Mouse (Mus musculus): Measurements from ENCODE around the gene Rpl28.

Gene Rpl28

GRCm38 (mm10) chr7:4830476-4830875 is 37.8 kb downstream of the Rpl28 start:
- in situ Hi-C loops (cut with MboI, MseI), result no loop called here

GRCm38 (mm10) chr7:4835631-4836327 is 43.1 kb downstream of the Rpl28 start:
- in situ Hi-C loops (cut with MboI, MseI), result no loop called here

GRCm38 (mm10) chr7:4836351-4836792 is 43.7 kb downstream of the Rpl28 start:
- in situ Hi-C loops (cut with MboI, MseI), result no loop called here

- in situ Hi-C loops (cut with MboI, MseI), result no loop called here
Observed at GRCm38 (mm10) chr7:4837639-4838038, 45.0 kb downstream of the Rpl28 start.

GRCm38 (mm10) chr7:4842077-4842476 is 49.4 kb downstream of the Rpl28 start:
- in situ Hi-C loops (cut with MboI, MseI), result no loop called here

GRCm38 (mm10) chr7:4842634-4843131 is 50.0 kb downstream of the Rpl28 start:
- in situ Hi-C loops (cut with MboI, MseI), result no loop called here

GRCm38 (mm10) chr7:4843604-4844244 is 51.0 kb downstream of the Rpl28 start:
- in situ Hi-C loops (cut with MboI, MseI), result no loop called here

GRCm38 (mm10) chr7:4844245-4844916 is 51.7 kb downstream of the Rpl28 start, which contains the start of gene Shisa7:
Shisa7 (minus strand) TSS chr7:4844696.
- in situ Hi-C loops (cut with MboI, MseI), result no loop called here

Measured in T-helper 2 cell (primary cell).